Mouse (Mus musculus) v-Abl transformed pro-B cells (cell line): Measurements from ENCODE around the gene Crip1.
"Not testable (repeated sequence)": the region's sequence is repeated elsewhere in the genome, so short reads cannot be mapped to it uniquely, and the experiment has no call there.

Source experiments
- in situ Hi-C, 2 experiments: fragments of 400-800 bp; cut with MboI; formaldehyde crosslinking; loops; one replicate each; pipeline ENCODE4 v1.15.1; 2025; ENCODE audit not compliant: unreplicated experiment in 2 of 2

Crip1 gene

DNA sequence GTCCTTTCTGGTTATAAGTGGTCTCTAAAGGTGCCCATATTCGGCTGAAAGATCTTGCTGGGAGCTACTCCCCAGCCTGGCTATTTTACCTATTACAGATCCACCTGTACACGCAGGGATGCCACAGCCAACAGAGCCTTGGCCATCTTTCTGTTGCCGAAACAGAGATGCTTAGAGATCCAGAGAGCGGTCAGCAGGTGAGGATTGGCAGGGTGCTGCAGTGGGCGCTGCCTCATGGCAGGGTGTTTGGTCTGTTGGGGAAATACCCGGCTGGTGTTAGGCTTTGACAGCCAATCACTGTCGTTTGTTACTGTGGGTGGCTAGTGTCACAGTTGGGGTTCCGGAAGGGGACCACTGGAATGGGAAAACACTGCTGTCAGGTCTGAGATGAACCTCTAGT is 11.9 kb downstream of the Crip1 start:
- in situ Hi-C loops = no loop called here

GRCm38 (mm10) chr12:113163561-113164006 is 17.5 kb downstream of the Crip1 start:
- in situ Hi-C loops = no loop called here

- in situ Hi-C loops = no loop called here
Observed at GRCm38 (mm10) chr12:113168031-113168536, 22.0 kb downstream of the Crip1 start.

GRCm38 (mm10) chr12:113176960-113177725 is 31.0 kb downstream of the Crip1 start:
- in situ Hi-C loops = no loop called here

- in situ Hi-C loops = loop anchor here in 1 of 2 experiments (10.0 kb wide), 1 partner anchor 176 kb away; the partner anchor contains the start of gene Brf1
Observed at GRCm38 (mm10) chr12:113181020-113181419, 34.9 kb downstream of the Crip1 start.

DNA sequence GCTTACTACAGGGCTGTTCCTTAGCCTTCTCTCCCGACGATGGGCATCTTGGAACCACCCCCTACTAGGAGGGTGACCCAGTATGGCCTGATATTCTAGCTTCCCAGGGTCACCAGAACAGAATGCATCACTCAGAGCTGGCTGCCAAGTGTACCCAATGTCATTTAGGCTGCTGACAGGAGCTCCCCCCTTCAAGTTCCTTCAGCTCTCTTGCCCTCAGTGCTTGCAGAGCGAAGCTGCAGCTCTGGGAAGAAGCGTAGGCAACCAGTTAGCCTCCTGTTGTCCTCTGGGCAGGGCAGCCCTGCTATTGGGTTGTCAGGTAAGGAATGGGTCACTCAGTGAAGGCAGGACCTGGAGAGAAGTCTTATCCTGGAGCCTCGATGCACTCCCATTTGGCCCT is 38.8 kb downstream of the Crip1 start:
- in situ Hi-C loops = loop anchor here (5.0 to 10.0 kb wide), 3 partner anchors 38 to 180 kb away; partner anchors contain the start of genes Crip1 (in 2 of the 2) and Brf1 (in 1 of the 2)

- in situ Hi-C loops = loop anchor here (5.0 to 10.0 kb wide), 3 partner anchors 38 to 181 kb away; partner anchors contain the start of genes Crip1 (in 2 of the 2) and Brf1 (in 1 of the 2)
Observed at GRCm38 (mm10) chr12:113185442-113186291, 39.6 kb downstream of the Crip1 start, which contains the start of gene Tmem121. Gene Tmem121 (plus strand): TSS chr12:113185930.

- in situ Hi-C loops = loop anchor here (5.0 to 10.0 kb wide), 3 partner anchors 39 to 182 kb away; partner anchors contain the start of genes Crip1 (in 2 of the 2) and Brf1 (in 1 of the 2)
Observed at GRCm38 (mm10) chr12:113186326-113187010, 40.4 kb downstream of the Crip1 start.

- in situ Hi-C loops = loop anchor here (5.0 to 10.0 kb wide), 3 partner anchors 40 to 182 kb away; partner anchors contain the start of genes Crip1 (in 2 of the 2) and Brf1 (in 1 of the 2)
Observed at GRCm38 (mm10) chr12:113187011-113187375, 40.9 kb downstream of the Crip1 start.

DNA sequence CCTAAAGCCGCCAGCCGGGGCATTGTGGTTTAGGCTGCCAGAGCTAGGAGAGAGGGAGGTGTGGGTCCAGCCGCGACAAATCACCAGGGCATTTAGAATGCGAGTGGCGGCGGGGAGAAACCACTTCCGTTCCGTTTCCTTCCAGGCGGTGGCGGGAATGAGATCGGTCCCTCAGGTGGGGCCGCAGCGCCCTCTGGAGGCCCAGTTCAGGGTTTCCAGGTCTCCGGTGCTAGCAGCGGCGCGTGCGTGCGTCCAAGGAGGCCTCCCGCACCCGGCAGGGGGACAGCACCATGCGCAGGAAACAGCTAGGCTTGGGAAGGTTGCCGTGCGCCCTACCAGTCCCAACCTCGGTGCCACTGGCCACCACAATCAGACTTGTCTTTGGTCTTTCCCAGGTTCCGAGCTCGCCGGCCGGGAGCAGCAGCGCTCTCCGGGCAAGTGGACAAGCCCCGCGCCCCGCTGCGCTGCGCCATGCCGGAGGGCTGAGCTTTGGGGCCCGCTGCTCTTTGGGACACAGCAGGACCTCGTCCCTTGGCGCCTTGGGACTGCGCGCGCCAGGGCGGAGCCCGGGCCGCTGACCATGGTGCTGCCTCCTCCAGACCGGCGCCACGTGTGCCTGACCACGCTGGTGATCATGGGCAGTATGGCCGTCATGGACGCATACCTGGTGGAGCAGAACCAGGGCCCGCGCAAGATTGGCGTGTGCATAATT is 41.6 kb downstream of the Crip1 start:
- in situ Hi-C loops = loop anchor here (5.0 to 10.0 kb wide), 3 partner anchors 40 to 183 kb away; partner anchors contain the start of genes Crip1 (in 2 of the 2) and Brf1 (in 1 of the 2)

- in situ Hi-C loops = loop anchor here (5.0 to 10.0 kb wide), 3 partner anchors 41 to 184 kb away; partner anchors contain the start of genes Crip1 (in 2 of the 2) and Brf1 (in 1 of the 2)
Observed at GRCm38 (mm10) chr12:113188349-113189055, 42.4 kb downstream of the Crip1 start.

- in situ Hi-C loops = no loop called here
Observed at GRCm38 (mm10) chr12:113193423-113193822, 47.3 kb downstream of the Crip1 start.

GRCm38 (mm10) chr12:113199132-113199531 is 53.0 kb downstream of the Crip1 start:
- in situ Hi-C loops = not testable (repeated sequence)

DNA sequence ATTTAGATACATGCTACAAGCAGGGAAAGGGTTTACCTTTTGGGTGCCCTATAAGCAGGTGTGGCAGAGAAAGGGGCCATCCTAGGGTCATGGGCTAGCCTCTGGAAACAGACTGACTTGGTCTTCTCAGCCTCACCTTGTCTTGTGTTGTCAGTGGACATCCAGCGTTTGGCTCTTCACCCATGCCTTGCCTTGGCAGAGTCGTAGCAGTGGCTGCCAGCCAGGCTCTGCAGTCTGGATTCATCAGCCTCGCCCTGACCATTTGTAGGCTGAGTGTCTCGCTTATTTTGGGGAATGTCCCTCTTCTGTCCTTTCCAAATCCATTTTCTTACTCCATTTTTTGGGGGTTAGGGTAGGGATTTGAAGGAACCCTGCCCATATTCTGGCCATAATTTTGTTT is 55.2 kb downstream of the Crip1 start:
- in situ Hi-C loops = loop anchor here (25.0 kb wide), 6 partner anchors 611 to 1411 kb away; no protein-coding TSS in a partner anchor

DNA sequence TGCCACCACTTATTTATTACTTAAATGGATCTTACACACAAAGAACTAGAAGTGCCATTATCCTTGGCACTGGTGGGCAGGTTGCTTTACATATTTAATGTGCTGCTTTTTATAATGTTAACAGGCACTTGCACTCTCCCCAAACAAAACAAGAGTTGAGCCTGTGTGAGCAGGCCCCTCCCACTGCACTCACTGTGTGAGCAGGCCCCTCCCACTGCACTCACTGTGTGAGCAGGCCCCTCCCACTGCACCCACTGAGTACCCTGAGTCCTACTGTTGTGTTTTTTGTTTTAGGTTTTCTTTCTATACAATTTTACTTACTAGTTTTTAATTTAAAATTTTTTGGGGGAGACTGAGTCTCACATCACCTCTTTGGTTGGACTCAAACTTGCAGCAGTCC is 55.9 kb downstream of the Crip1 start:
- in situ Hi-C loops = loop anchor here (25.0 kb wide), 6 partner anchors 610 to 1410 kb away; no protein-coding TSS in a partner anchor
